Mouse (Mus musculus): ENCODE data around the gene Pard3.

- TF ChIP-seq CTCF (IDR thresholded peaks at IDR 0.05; ENCODE audit: borderline replicate concordance, control insufficient read depth, extremely low read depth, insufficient read depth, low read length, poor library complexity) (no peak), POLR2A (IDR thresholded peaks at IDR 0.05; ENCODE audit: control insufficient read depth, extremely low read depth, insufficient read depth, low read length, poor library complexity) (no peak)
Observed at GRCm38 (mm10) chr8:127144562-127144961, 80.9 kb downstream of the Pard3 start.
